Mouse (Mus musculus) liver, embryonic 15.5 days (tissue): ENCODE data around the gene Csf1. TPM values are rescaled to one million over a fixed set of nuclear protein-coding genes. Genes with fewer than 3 reads are reported as not detected.

Experiments used
- polyA plus RNA-seq: library from polyadenylated mRNA; unstranded; fragments of >200 nt; fragmentation: Nextera tagmentation; extraction: Ambion mirVana; gene quantifications from 2 replicates; pipeline ENCODE4 v1.2.1, GENCODE M21; 2015

Gene Csf1
- polyA plus RNA-seq, 1 experiment from 2014 or later = 6.3 TPM

Other genes with a start within 250 kb of the Csf1 start
- gene Slc6a17, start 242.5 kb downstream of the Csf1 start, polyA plus RNA-seq = 0.09 and 0.15 TPM in 2 replicates
- gene Ubl4b, start 205.4 kb downstream of the Csf1 start, polyA plus RNA-seq = not detected in 2 replicates
- gene Alx3, start 165.4 kb downstream of the Csf1 start, polyA plus RNA-seq = 0.06 and 0.09 TPM in 2 replicates
- gene Gm10961, start 129.1 kb downstream of the Csf1 start, polyA plus RNA-seq = not detected in 2 replicates
- 9.6 and 10.5 TPM in 2 replicates for gene Strip1, start 128.8 kb downstream of the Csf1 start, polyA plus RNA-seq
- 26.4 and 26.9 TPM in 2 replicates for gene Ahcyl1, start 63.9 kb downstream of the Csf1 start, polyA plus RNA-seq
- 0.20 TPM in 1 of 2 replicates, not detected in the other for gene Eps8l3, start 116.8 kb upstream of the Csf1 start, polyA plus RNA-seq
- 158 and 174 TPM in 2 replicates for gene Gstm5, start 135.4 kb upstream of the Csf1 start, polyA plus RNA-seq
- 28.8 and 38.6 TPM in 2 replicates for gene Gstm7, start 171.3 kb upstream of the Csf1 start, polyA plus RNA-seq
- gene Gstm6, start 183.3 kb upstream of the Csf1 start, polyA plus RNA-seq = 17.2 TPM in 2 replicates
- 14.9 and 15.4 TPM in 2 replicates for gene Gstm3, start 208.8 kb upstream of the Csf1 start, polyA plus RNA-seq
- gene Gstm2, start 226.0 kb upstream of the Csf1 start, polyA plus RNA-seq = 6.3 and 7.1 TPM in 2 replicates